Mouse (Mus musculus): Measurements from ENCODE around the gene Olfr921. TPM values are rescaled to one million over a fixed set of nuclear protein-coding genes. Genes with fewer than 3 reads are reported as not detected.

The Olfr921 gene
- polyA plus RNA-seq (2015; fragmentation: Nextera tagmentation; extraction: Ambion mirVana), result not detected in 2 replicates

DNA sequence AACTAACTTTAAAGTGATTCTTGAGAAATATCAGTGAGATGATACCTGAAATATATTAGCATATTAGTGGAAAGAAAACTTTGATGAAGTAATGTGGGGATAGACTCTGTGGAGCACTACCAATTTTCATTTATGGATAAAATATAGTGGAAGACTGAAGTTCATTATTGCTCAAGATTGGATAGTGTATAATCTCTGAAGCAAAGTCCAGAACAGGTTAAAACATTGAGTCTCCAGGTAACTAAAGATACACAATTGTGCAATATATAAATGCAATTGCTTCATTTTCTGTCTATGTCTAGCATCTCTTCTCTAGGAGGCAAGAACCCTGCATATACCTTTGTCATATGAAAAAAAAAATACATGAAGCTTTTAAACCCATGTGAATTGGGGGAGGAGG is at the start of gene Olfr921:
Olfr921 (plus strand) TSS at position 301 of the 400 bp plus-strand sequence.
- no peaks in the 10 kb centered on the region for H3K27me3 ChIP-seq (replicated peaks; ENCODE audit: control insufficient read depth, insufficient read depth, low read length)
- no peak within 1 kb of the TSS for H3K4me3 ChIP-seq (replicated peaks; ENCODE audit: low read length)
- H3K4me2 ChIP-seq (ENCODE audit: low read length), result no peak within 1 kb of the TSS
- no peak for ATAC-seq
- H3K9ac ChIP-seq (replicated peaks; ENCODE audit: low read depth, low read length), result no peak within 1 kb of the TSS
- no peaks in the 10 kb centered on the region for H3K36me3 ChIP-seq (ENCODE audit: control insufficient read depth, insufficient read depth)
- H3K4me1 ChIP-seq (replicated peaks; ENCODE audit: control insufficient read depth, insufficient read depth, low read length), result no peaks in the 10 kb centered on the region
- H3K27ac ChIP-seq (ENCODE audit: low read length), result no peak within 1 kb of the TSS
- no peaks in the 10 kb centered on the region for H3K9me3 ChIP-seq (ENCODE audit: control insufficient read depth, low read length)

DNA sequence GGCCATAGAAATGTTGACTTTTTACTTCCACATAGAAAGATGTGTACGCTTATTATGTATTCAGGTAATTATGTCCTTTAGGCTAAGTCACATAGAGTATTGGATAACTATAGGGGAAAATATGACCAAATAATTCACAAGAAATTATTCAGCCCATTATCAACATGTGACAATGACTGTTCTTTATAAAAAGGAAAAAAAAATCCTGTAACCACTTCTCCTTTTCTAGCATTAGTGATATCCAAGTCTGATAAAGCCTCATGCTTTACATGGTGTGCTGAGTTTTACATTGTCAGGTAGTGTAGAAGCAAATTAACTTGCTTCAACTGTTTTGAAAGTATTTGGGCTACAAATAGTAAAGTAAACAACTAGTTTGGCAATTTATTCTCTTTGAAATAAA is 48.8 kb upstream of the Olfr921 start:
- Histone ChIP-seq H3K27me3 (replicated peaks; ENCODE audit: control insufficient read depth, insufficient read depth, low read length) (no peaks in the 10 kb centered on the region), H3K4me2 (ENCODE audit: low read length) (no peak overlapping the region), H3K36me3 (ENCODE audit: control insufficient read depth, insufficient read depth) (no peaks in the 10 kb centered on the region), H3K9me3 (ENCODE audit: control insufficient read depth, low read length) (no peaks in the 10 kb centered on the region), H3K9ac (replicated peaks; ENCODE audit: low read depth, low read length) (no peak overlapping the region), H3K4me1 (replicated peaks; ENCODE audit: control insufficient read depth, insufficient read depth, low read length) (peaks cover 3% of the 10 kb centered on the region), H3K27ac (ENCODE audit: low read length) (no peak overlapping the region), H3K4me3 (replicated peaks; ENCODE audit: low read length) (no peak overlapping the region)
- 88% methylated on average over 1 of the region's 1 CpGs for WGBS
- ATAC-seq, result no peak

GRCm38 (mm10) chr9:38728218-38728617 is 44.6 kb upstream of the Olfr921 start:
- Histone ChIP-seq H3K9ac (replicated peaks; ENCODE audit: low read depth, low read length) (no peak overlapping the region), H3K9me3 (ENCODE audit: control insufficient read depth, low read length) (no peaks in the 10 kb centered on the region), H3K27me3 (replicated peaks; ENCODE audit: control insufficient read depth, insufficient read depth, low read length) (no peaks in the 10 kb centered on the region), H3K27ac (ENCODE audit: low read length) (no peak overlapping the region), H3K4me2 (ENCODE audit: low read length) (no peak overlapping the region), H3K4me1 (replicated peaks; ENCODE audit: control insufficient read depth, insufficient read depth, low read length) (no peaks in the 10 kb centered on the region), H3K36me3 (ENCODE audit: control insufficient read depth, insufficient read depth) (no peaks in the 10 kb centered on the region), H3K4me3 (replicated peaks; ENCODE audit: low read length) (no peak overlapping the region)
- ATAC-seq, result no peak
- WGBS, result 70% methylated on average over 3 of the region's 3 CpGs

DNA sequence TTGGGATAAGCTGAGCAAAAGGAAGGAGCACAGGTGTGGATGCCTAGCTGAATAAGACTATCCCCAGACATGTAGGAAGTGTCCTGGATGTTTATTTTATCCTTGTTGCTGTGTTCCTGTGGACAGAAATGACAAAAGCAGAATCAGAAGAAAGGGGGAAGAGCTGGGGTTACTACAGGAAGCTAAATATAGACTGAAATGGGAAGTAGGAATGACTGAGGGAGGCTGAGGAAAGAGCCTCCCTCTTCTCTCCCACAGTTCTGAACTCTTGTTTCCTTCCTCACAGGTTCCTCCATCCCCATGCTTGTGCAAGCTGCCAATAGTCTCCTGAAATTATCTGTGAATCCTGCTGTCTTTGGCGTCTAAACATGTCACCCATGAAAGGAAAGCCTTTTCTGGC is 31.5 kb upstream of the Olfr921 start:
- Histone ChIP-seq H3K4me1 (replicated peaks; ENCODE audit: control insufficient read depth, insufficient read depth, low read length) (no peaks in the 10 kb centered on the region), H3K4me3 (replicated peaks; ENCODE audit: low read length) (no peak overlapping the region), H3K9ac (replicated peaks; ENCODE audit: low read depth, low read length) (no peak overlapping the region), H3K27ac (ENCODE audit: low read length) (no peak overlapping the region), H3K4me2 (ENCODE audit: low read length) (no peak overlapping the region), H3K27me3 (replicated peaks; ENCODE audit: control insufficient read depth, insufficient read depth, low read length) (no peaks in the 10 kb centered on the region), H3K9me3 (ENCODE audit: control insufficient read depth, low read length) (no peaks in the 10 kb centered on the region), H3K36me3 (ENCODE audit: control insufficient read depth, insufficient read depth) (no peaks in the 10 kb centered on the region)
- no peak for ATAC-seq
- 73% methylated on average over 1 of the region's 1 CpGs for WGBS

- WGBS, result 93% methylated on average over 4 of the region's 4 CpGs
- no peak overlapping the region for H3K4me2 ChIP-seq (ENCODE audit: low read length)
- no peak for ATAC-seq
- H3K9ac ChIP-seq (replicated peaks; ENCODE audit: low read depth, low read length), result no peak overlapping the region
- H3K36me3 ChIP-seq (ENCODE audit: control insufficient read depth, insufficient read depth), result no peaks in the 10 kb centered on the region
- H3K4me3 ChIP-seq (replicated peaks; ENCODE audit: low read length), result no peak overlapping the region
- H3K4me1 ChIP-seq (replicated peaks; ENCODE audit: control insufficient read depth, insufficient read depth, low read length), result no peaks in the 10 kb centered on the region
- H3K27ac ChIP-seq (ENCODE audit: low read length), result no peak overlapping the region
- H3K27me3 ChIP-seq (replicated peaks; ENCODE audit: control insufficient read depth, insufficient read depth, low read length), result no peaks in the 10 kb centered on the region
- H3K9me3 ChIP-seq (ENCODE audit: control insufficient read depth, low read length), result no peaks in the 10 kb centered on the region
Observed at GRCm38 (mm10) chr9:38744619-38745315, 28.1 kb upstream of the Olfr921 start.

- no peak within 1 kb of the TSS for H3K4me3 ChIP-seq (replicated peaks; ENCODE audit: low read length)
- H3K9me3 ChIP-seq (ENCODE audit: control insufficient read depth, low read length), result no peaks in the 10 kb centered on the region
- no peak within 1 kb of the TSS for H3K4me2 ChIP-seq (ENCODE audit: low read length)
- no peaks in the 10 kb centered on the region for H3K27me3 ChIP-seq (replicated peaks; ENCODE audit: control insufficient read depth, insufficient read depth, low read length)
- no peaks in the 10 kb centered on the region for H3K4me1 ChIP-seq (replicated peaks; ENCODE audit: control insufficient read depth, insufficient read depth, low read length)
- ATAC-seq, result no peak
- H3K9ac ChIP-seq (replicated peaks; ENCODE audit: low read depth, low read length), result no peak within 1 kb of the TSS
- H3K36me3 ChIP-seq (ENCODE audit: control insufficient read depth, insufficient read depth), result no peaks in the 10 kb centered on the region
- 85% methylated on average over 1 of the region's 1 CpGs for WGBS
- H3K27ac ChIP-seq (ENCODE audit: low read length), result no peak within 1 kb of the TSS
Observed at GRCm38 (mm10) chr9:38751999-38752398, 20.9 kb upstream of the Olfr921 start, which contains the start of gene Olfr920. Gene Olfr920, plus strand, starts transcription at chr9:38752299.

- no peak for ATAC-seq
- 89% methylated on average over 2 of the region's 2 CpGs for WGBS
- Histone ChIP-seq H3K27ac (ENCODE audit: low read length) (no peak overlapping the region), H3K27me3 (replicated peaks; ENCODE audit: control insufficient read depth, insufficient read depth, low read length) (no peaks in the 10 kb centered on the region), H3K4me2 (ENCODE audit: low read length) (no peak overlapping the region), H3K4me3 (replicated peaks; ENCODE audit: low read length) (no peak overlapping the region), H3K36me3 (ENCODE audit: control insufficient read depth, insufficient read depth) (no peaks in the 10 kb centered on the region), H3K4me1 (replicated peaks; ENCODE audit: control insufficient read depth, insufficient read depth, low read length) (no peaks in the 10 kb centered on the region), H3K9me3 (ENCODE audit: control insufficient read depth, low read length) (no peaks in the 10 kb centered on the region), H3K9ac (replicated peaks; ENCODE audit: low read depth, low read length) (no peak overlapping the region)
Observed at GRCm38 (mm10) chr9:38792689-38793088, 19.8 kb downstream of the Olfr921 start.

GRCm38 (mm10) chr9:38805696-38806095 is 32.8 kb downstream of the Olfr921 start:
- no peak for ATAC-seq
- Histone ChIP-seq H3K4me1 (replicated peaks; ENCODE audit: control insufficient read depth, insufficient read depth, low read length) (no peaks in the 10 kb centered on the region), H3K27ac (ENCODE audit: low read length) (no peak overlapping the region), H3K27me3 (replicated peaks; ENCODE audit: control insufficient read depth, insufficient read depth, low read length) (no peaks in the 10 kb centered on the region), H3K9ac (replicated peaks; ENCODE audit: low read depth, low read length) (no peak overlapping the region), H3K4me2 (ENCODE audit: low read length) (no peak overlapping the region), H3K4me3 (replicated peaks; ENCODE audit: low read length) (no peak overlapping the region), H3K9me3 (ENCODE audit: control insufficient read depth, low read length) (no peaks in the 10 kb centered on the region), H3K36me3 (ENCODE audit: control insufficient read depth, insufficient read depth) (no peaks in the 10 kb centered on the region)

DNA sequence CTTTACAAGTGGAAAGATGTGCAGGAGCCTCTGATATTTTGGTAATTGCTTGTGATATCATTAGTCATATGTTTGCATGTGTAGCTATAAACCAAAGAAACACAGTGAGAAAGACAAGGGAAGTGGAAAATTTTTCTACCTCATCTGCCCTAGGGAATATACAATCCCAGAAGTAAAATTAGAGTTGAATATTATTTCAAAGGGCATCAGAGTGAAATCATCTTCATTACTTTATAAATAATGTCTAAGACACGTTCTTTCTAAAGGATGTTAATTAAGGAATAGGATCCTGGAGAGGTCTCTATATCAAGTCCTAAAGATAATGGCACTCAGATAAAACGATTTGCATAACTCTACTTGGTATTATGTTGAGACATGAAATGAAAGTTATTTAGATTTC is 41.4 kb downstream of the Olfr921 start, which contains the start of gene Olfr922:
Olfr922 (plus strand) TSS at position 301 of the 400 bp plus-strand sequence.
- Histone ChIP-seq H3K4me1 (replicated peaks; ENCODE audit: control insufficient read depth, insufficient read depth, low read length) (no peaks in the 10 kb centered on the region), H3K36me3 (ENCODE audit: control insufficient read depth, insufficient read depth) (no peaks in the 10 kb centered on the region), H3K4me3 (replicated peaks; ENCODE audit: low read length) (no peak within 1 kb of the TSS), H3K9ac (replicated peaks; ENCODE audit: low read depth, low read length) (no peak within 1 kb of the TSS), H3K27ac (ENCODE audit: low read length) (no peak within 1 kb of the TSS), H3K27me3 (replicated peaks; ENCODE audit: control insufficient read depth, insufficient read depth, low read length) (no peaks in the 10 kb centered on the region), H3K9me3 (ENCODE audit: control insufficient read depth, low read length) (no peaks in the 10 kb centered on the region), H3K4me2 (ENCODE audit: low read length) (no peak within 1 kb of the TSS)
- 70% methylated on average over 2 of the region's 2 CpGs for WGBS
- ATAC-seq, result no peak

Data from forebrain, embryonic 16.5 days (tissue).